Mouse (Mus musculus) kidney, postnatal 0 days (tissue): ENCODE results near the gene Trpc6. TPM values are rescaled to one million over a fixed set of nuclear protein-coding genes. Genes with fewer than 3 reads are reported as not detected.
A peak's percentile ranks its signal among the peaks of the same experiment; 100 is the strongest.

ENCODE experiments used
- ATAC-seq: fragments of 200-750 bp; cut with Nextera tagmentation; replicated peaks from 2 replicates; pipeline ENCODE4 v1.8.0; 2017; ENCODE audit warnings: low read depth, moderate number of reproducible peaks, moderate TSS enrichment, moderate library complexity; ENCODE audit not compliant: low FRiP score
- DNase-seq: peaks from one replicate; pipeline ENCODE4 v3.0.0-alpha.2; 2016; ENCODE audit warnings: low spot score
- H3K27ac ChIP-seq: fragments of 300-500 bp; sonication (generic); 2 replicates; pipeline ENCODE4 v1.5.1; 2014; ENCODE audit warnings: mild to moderate bottlenecking
- H3K27me3 ChIP-seq: fragments of 300-500 bp; sonication (generic); 2 replicates; pipeline ENCODE4 v1.6.1; 2014; ENCODE audit warnings: low read length, mixed read lengths; ENCODE audit not compliant: insufficient read depth
- H3K36me3 ChIP-seq: fragments of 300-500 bp; sonication (generic); 2 replicates; pipeline ENCODE4 v1.6.1; 2014; ENCODE audit warnings: low read length, mixed read lengths; ENCODE audit not compliant: insufficient read depth
- H3K4me1 ChIP-seq: fragments of 300-500 bp; sonication (generic); replicated peaks from 2 replicates; pipeline ENCODE4 v1.6.1; 2014; ENCODE audit warnings: antibody characterized with exemption, low read length, mixed read lengths; ENCODE audit not compliant: insufficient read depth
- H3K4me2 ChIP-seq: fragments of 300-500 bp; sonication (generic); 2 replicates; pipeline ENCODE4 v1.6.1; 2014; ENCODE audit warnings: mild to moderate bottlenecking, low read length, moderate library complexity, mixed read lengths
- H3K4me3 ChIP-seq: fragments of 300-500 bp; sonication (generic); replicated peaks from 2 replicates; pipeline ENCODE4 v1.5.1; 2014; ENCODE audit warnings: low read depth, low read length
- H3K9ac ChIP-seq: fragments of 300-500 bp; sonication (generic); 2 replicates; pipeline ENCODE4 v1.6.1; 2014; ENCODE audit warnings: low read depth, low read length
- H3K9me3 ChIP-seq: fragments of 300-500 bp; sonication (generic); replicated peaks from 2 replicates; pipeline ENCODE4 v1.6.1; 2016; ENCODE audit warnings: low read length, inconsistent platforms, mixed read lengths
- CTCF ChIP-seq: IDR thresholded peaks from 2 replicates; pipeline ENCODE4 v1.5.1; 2016; ENCODE audit warnings: antibody characterized with exemption, low read depth, mild to moderate bottlenecking, moderate library complexity
- WGBS: fragments of 180-500 bp; shearing (Covaris S2); extraction: QIAGEN DNeasy Blood & Tissue Kit; methylation state at CpG from one replicate; pipeline ENCODE4 v1.1.7; 2014; 5-methylcytosine and 5-hydroxymethylcytosine counted together
- polyA plus RNA-seq: library from polyadenylated mRNA; unstranded; fragments of >200 nt; fragmentation: Nextera tagmentation; extraction: Ambion mirVana; gene quantifications from 2 replicates; pipeline ENCODE4 v1.2.1, GENCODE M21; 2015

The Trpc6 gene
- polyA plus RNA-seq, 1 experiment from 2014 or later: 0.89 TPM

DNA sequence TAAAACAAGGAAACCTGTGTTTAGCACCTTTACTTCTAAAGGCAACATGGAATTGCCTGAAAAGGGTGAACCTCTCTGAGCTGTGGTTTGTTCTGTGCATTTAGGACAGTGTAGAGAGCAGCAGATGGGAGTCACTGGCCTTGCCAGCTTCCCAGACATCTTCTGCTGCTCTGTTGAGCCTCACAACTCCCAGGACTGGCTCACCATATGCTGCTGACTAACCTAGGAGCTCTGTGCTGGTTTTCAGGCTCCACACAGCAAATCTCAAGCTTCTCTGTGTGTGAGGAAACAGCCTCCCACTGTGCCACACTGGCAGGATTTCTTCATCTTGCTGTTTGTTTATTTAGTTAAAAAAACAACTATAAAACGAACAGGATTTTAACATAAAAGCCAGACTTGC is 53.1 kb downstream of the Trpc6 start:
- no peak overlapping the region for H3K4me2 ChIP-seq
- H3K36me3 ChIP-seq: no peaks in the 10 kb centered on the region
- no peak for DNase-seq
- 28% methylated on average over 1 of the region's 1 CpGs for WGBS
- H3K4me3 ChIP-seq: no peak overlapping the region
- no peaks in the 10 kb centered on the region for H3K9me3 ChIP-seq
- H3K4me1 ChIP-seq: no peaks in the 10 kb centered on the region
- H3K9ac ChIP-seq: no peak overlapping the region
- no peaks in the 10 kb centered on the region for H3K27me3 ChIP-seq
- ATAC-seq: no peak
- no peak overlapping the region for H3K27ac ChIP-seq
- TF ChIP-seq CTCF: no peak

DNA sequence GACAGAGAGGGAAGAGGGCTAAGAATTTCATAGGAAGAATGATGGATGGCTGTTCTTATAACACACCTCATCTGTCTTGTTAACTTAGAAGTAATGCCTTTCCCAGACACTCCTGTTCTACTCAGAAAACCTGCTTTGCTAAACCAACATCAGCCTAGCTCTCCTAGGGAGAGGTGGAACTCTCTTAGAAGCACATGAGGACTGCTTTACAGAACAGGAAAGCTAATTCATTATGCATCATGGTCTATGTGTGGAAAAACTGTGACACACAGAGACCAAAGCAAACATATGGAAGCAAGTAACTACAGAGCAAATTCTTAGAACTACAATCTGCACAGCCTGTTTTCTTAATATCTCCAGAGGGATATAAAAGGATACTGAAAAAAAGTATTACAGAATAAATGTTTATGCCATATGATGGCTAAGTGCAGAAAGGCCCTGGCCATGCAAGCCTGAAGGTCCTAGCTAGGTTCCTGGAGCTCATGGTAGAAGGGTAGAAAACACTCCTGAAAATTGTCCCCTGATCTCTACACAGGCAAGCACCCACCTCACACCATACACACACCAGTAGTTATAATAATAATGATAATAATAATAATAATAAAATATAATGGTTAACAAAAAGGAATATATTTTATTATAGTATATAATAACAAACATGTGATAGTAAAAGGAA is 63.0 kb downstream of the Trpc6 start:
- Histone ChIP-seq H3K27me3 (no peaks in the 10 kb centered on the region), H3K36me3 (no peaks in the 10 kb centered on the region), H3K4me1 (no peaks in the 10 kb centered on the region), H3K9ac (no peak overlapping the region), H3K9me3 (no peaks in the 10 kb centered on the region), H3K4me3 (no peak overlapping the region), H3K4me2 (no peak overlapping the region), H3K27ac (no peak overlapping the region)
- DNase-seq (no peak), ATAC-seq (no peak)
- TF ChIP-seq CTCF: no peak

DNA sequence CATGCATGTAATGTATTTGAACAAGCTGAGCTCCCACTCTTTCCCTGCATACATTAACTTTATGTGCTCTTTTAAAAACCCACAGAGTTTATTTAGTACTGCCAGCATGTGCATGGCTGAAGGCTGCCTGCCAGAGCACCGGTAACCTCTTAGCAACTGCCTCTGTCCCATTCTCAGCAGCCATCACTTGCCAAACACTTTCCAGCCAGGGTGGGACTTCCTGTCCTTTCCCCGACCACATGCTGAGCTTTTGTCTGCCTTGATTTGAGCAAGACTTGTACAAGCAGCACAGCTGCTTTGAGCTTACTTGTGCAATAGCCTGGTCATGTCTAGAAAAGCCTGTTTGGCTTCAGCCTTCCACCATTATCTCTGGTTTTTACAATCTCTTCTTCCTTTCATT is 90.4 kb downstream of the Trpc6 start:
- 48% methylated on average over 2 of the region's 2 CpGs for WGBS
- TF ChIP-seq CTCF: no peak
- H3K27ac ChIP-seq: no peak overlapping the region
- no peak overlapping the region for H3K4me3 ChIP-seq
- no peaks in the 10 kb centered on the region for H3K36me3 ChIP-seq
- no peak for ATAC-seq
- H3K4me2 ChIP-seq: no peak overlapping the region
- no peaks in the 10 kb centered on the region for H3K4me1 ChIP-seq
- DNase-seq: no peak
- H3K27me3 ChIP-seq: no peaks in the 10 kb centered on the region
- H3K9me3 ChIP-seq: no peaks in the 10 kb centered on the region
- no peak overlapping the region for H3K9ac ChIP-seq

DNA sequence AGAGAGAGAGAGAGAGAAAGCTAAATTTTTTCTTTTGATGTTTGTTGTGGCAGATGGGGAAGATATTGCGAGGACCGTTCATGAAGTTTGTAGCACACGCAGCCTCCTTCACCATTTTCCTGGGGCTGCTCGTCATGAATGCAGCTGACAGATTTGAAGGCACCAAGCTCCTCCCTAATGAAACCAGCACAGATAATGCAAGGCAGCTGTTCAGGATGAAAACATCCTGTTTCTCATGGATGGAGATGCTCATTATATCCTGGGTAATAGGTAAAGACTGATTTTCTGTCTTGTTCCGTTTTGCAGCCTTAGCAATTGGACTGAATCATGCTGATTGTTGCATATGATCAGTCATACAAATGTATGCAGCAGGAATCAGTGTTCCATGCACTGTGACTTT is 99.5 kb downstream of the Trpc6 start:
- no peak overlapping the region for H3K27ac ChIP-seq
- no peaks in the 10 kb centered on the region for H3K36me3 ChIP-seq
- no peak for DNase-seq
- H3K9ac ChIP-seq: no peak overlapping the region
- no peaks in the 10 kb centered on the region for H3K27me3 ChIP-seq
- ATAC-seq: no peak
- H3K4me3 ChIP-seq: no peak overlapping the region
- no peaks in the 10 kb centered on the region for H3K9me3 ChIP-seq
- TF ChIP-seq CTCF: no peak
- WGBS: 77% methylated on average over 5 of the region's 5 CpGs
- H3K4me1 ChIP-seq: no peaks in the 10 kb centered on the region
- H3K4me2 ChIP-seq: no peak overlapping the region

DNA sequence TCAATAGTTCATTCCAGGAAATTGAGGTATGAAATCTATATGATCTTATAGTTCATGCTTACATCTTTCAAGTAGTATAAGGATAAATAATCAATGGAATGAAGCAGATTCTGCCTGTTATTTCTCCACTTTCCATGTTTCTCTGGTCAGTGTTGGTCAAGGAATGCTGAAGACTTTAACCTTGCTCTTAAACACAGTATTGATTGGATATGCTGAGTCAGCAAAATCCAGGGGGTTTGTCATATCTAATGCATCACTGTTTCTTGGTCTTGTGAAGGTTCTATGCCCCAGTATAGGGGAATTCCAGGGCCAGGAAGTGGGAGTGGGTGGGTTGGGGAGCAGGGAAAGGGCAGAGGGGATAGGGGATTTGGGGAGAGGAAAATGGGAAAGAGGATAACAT is 111.4 kb downstream of the Trpc6 start:
- ATAC-seq (no peak), DNase-seq (no peak)

DNA sequence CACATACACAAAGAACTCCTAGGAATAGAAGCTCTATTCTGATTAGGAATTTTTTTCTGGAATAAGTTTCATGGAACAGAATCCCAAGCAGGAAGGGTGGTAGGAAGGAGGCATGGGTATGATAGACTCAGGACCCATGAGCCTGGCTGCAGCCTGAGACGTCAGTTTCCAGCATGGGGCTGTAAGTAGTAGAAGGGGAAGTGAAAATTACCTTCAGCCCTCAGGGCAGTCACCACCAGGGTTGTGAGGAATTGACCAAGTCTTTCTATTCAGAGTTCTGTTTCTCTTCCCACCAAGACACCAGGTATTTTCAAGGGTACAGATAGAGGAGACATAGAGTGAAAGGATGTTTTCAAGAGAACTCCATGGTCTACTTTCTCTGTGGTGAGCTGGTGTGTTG is 129.0 kb downstream of the Trpc6 start:
- WGBS: 73% methylated on average over 1 of the region's 1 CpGs
- H3K27me3 ChIP-seq: no peaks in the 10 kb centered on the region
- H3K4me3 ChIP-seq: no peak overlapping the region
- no peaks in the 10 kb centered on the region for H3K9me3 ChIP-seq
- TF ChIP-seq CTCF: no peak
- no peak overlapping the region for H3K9ac ChIP-seq
- no peak overlapping the region for H3K4me2 ChIP-seq
- no peak overlapping the region for H3K27ac ChIP-seq
- ATAC-seq: no peak
- DNase-seq: no peak
- no peaks in the 10 kb centered on the region for H3K4me1 ChIP-seq
- no peaks in the 10 kb centered on the region for H3K36me3 ChIP-seq

More for the DNA sequence above, 111.4 kb downstream of the Trpc6 start:
- no peak overlapping the region for H3K4me3 ChIP-seq
- no peaks in the 10 kb centered on the region for H3K9me3 ChIP-seq
- no peak overlapping the region for H3K27ac ChIP-seq
- no peaks in the 10 kb centered on the region for H3K4me1 ChIP-seq
- no peak overlapping the region for H3K9ac ChIP-seq
- H3K27me3 ChIP-seq: no peaks in the 10 kb centered on the region
- no peak overlapping the region for H3K4me2 ChIP-seq
- no peak for TF ChIP-seq CTCF
- H3K36me3 ChIP-seq: no peaks in the 10 kb centered on the region

DNA sequence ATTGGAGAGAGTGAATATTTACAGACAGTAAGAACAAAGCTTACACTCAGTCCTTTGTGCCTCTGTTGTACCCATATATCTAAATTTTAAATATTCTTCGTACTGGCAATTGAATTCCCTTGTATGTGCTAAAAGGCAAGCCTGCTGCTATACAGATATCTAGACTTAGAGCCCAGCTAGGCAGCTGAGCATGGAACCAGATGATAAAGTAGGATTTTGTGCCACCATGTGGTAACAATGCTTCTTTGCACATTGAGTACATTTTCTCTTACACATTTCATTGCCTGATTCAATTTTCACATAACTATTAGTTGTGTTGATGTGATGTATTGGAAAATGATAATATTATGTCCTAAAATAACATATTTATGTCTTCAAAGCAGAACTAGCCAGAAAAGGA is 132.7 kb downstream of the Trpc6 start:
- Histone ChIP-seq H3K4me1 (no peaks in the 10 kb centered on the region), H3K36me3 (no peaks in the 10 kb centered on the region), H3K4me2 (no peak overlapping the region), H3K27ac (no peak overlapping the region), H3K9me3 (no peaks in the 10 kb centered on the region), H3K27me3 (no peaks in the 10 kb centered on the region), H3K4me3 (no peak overlapping the region), H3K9ac (no peak overlapping the region)
- TF ChIP-seq CTCF: peak; percentile 67
- 49% methylated on average over 1 of the region's 1 CpGs for WGBS
- ATAC-seq (no peak), DNase-seq (peak; percentile 68)
